ENCODE assay signal across 9 mouse cellular contexts in genomic region chr4:82403975-82404651, GRCm38 (mm10).
DNase-seq lines count a peak whose midpoint lies in the region; ATAC-seq lines count a peak whose summit lies in the region.
"Had no signal": no experiment of that assay in that cellular context is flagged by ENCODE, and none has a peak within 500 bp of the region (broad histone marks: within the 10 kb centered on the region; RNA-seq: fewer than 3 reads in every experiment).

No protein-coding gene starts in this region.

- intact Hi-C loops in left cerebral cortex, postnatal 4 days (cut with DNase I): loop anchor here (5.0 kb wide), 1 partner anchor 93 kb away; no protein-coding TSS in a partner anchor

- H3K9me3 ChIP-seq in intestine, embryonic 15.5 days: no peaks in the 10 kb centered on the region

- no peaks in the 10 kb centered on the region for H3K27me3 ChIP-seq in intestine, embryonic 15.5 days (replicated peaks)

- H3K27ac ChIP-seq in intestine, embryonic 15.5 days: peak overlapping the region; percentile 28
- H3K27ac ChIP-seq: macrophage had no signal

- H3K4me2 ChIP-seq in intestine, embryonic 15.5 days (replicated peaks): no peak overlapping the region

- peak; percentile 59 to 66 for DNase-seq in frontal cortex, postnatal 36 days (ENCODE audit: low spot score in 2 of 2)
- DNase-seq in frontal cortex, postnatal 14 days (ENCODE audit: low spot score in 2 of 2): no peak
- DNase-seq in gastrocnemius, adult 8-10 months (ENCODE audit: low spot score in 2 of 2): peak; percentile 46 to 71
- DNase-seq in left cerebral cortex, postnatal 4 days: peak; percentile 78
- DNase-seq in right cerebral cortex, postnatal 10 days (ENCODE audit: low spot score in 2 of 2): peak; percentile 66 to 69
- DNase-seq in thymus, postnatal 0 days (ENCODE audit: low spot score): no peak

- H3K9ac ChIP-seq in intestine, embryonic 15.5 days: no peak overlapping the region

- no peaks in the 10 kb centered on the region for H3K36me3 ChIP-seq in intestine, embryonic 15.5 days

- no peak overlapping the region for H3K4me3 ChIP-seq in intestine, embryonic 15.5 days (replicated peaks)

- H3K4me1 ChIP-seq in intestine, embryonic 15.5 days (replicated peaks): peaks cover 41% of the 10 kb centered on the region

- 47% methylated on average over 13 of the region's 13 CpGs for WGBS in intestine, embryonic 15.5 days

- peak; percentile 77 for ATAC-seq in cerebellum, adult (ENCODE audit: insufficient number of reproducible peaks, low FRiP score, low TSS enrichment)
- ATAC-seq in intestine, embryonic 15.5 days: peak; percentile 44; the same call in 1 of the 2 replicates

Comparison
In these comparisons a context has a peak if more than half of its experiments do, and no peak if none do; other contexts are left out.
1. DNase-seq: peak in frontal cortex, postnatal 36 days (2 of 2), gastrocnemius, adult 8-10 months (2 of 2), left cerebral cortex, postnatal 4 days (single experiment) and right cerebral cortex, postnatal 10 days (2 of 2); none in frontal cortex, postnatal 14 days (0 of 2) and thymus, postnatal 0 days (single experiment).